Mouse (Mus musculus): Measurements from ENCODE around the gene Fgfr2.

Fgfr2 gene

GRCm38 (mm10) chr7:133047287-133047686, 75.9 kb downstream of the Fgfr2 start:
- in situ Hi-C loops (cut with MboI, MseI) = loop anchor here in 1 of 2 experiments (10.0 to 25.0 kb wide), 2 partner anchors 565 to 698 kb away; partner anchors contain the start of gene Tex36

GRCm38 (mm10) chr7:133044721-133045120, 78.4 kb downstream of the Fgfr2 start:
- in situ Hi-C loops (cut with MboI, MseI) = loop anchor here in 1 of 2 experiments (10.0 to 25.0 kb wide), 2 partner anchors 568 to 700 kb away; partner anchors contain the start of gene Tex36

- in situ Hi-C loops (cut with MboI, MseI) = loop anchor here in 1 of 2 experiments (10.0 to 25.0 kb wide), 2 partner anchors 571 to 703 kb away; partner anchors contain the start of gene Tex36
Observed at GRCm38 (mm10) chr7:133041784-133042183, 81.4 kb downstream of the Fgfr2 start.

- in situ Hi-C loops (cut with MboI, MseI) = loop anchor here in 1 of 2 experiments (10.0 to 25.0 kb wide), 2 partner anchors 571 to 704 kb away; partner anchors contain the start of gene Tex36
Observed at GRCm38 (mm10) chr7:133040688-133041345, 82.3 kb downstream of the Fgfr2 start.

- in situ Hi-C loops (cut with MboI, MseI) = loop anchor here (10.0 to 25.0 kb wide), 4 partner anchors 435 to 705 kb away; partner anchors contain the start of genes Edrf1 (in 1 of the 2) and Tex36 (in 1 of the 2)
Observed at GRCm38 (mm10) chr7:133039556-133040255, 83.4 kb downstream of the Fgfr2 start.

GRCm38 (mm10) chr7:133037618-133038017, 85.5 kb downstream of the Fgfr2 start:
- in situ Hi-C loops (cut with MboI, MseI) = loop anchor here (10.0 to 25.0 kb wide), 3 partner anchors 437 to 597 kb away; partner anchors contain the start of genes Edrf1 (in 1 of the 2) and Tex36 (in 1 of the 2)

- in situ Hi-C loops (cut with MboI, MseI) = loop anchor here (10.0 to 25.0 kb wide), 3 partner anchors 438 to 598 kb away; partner anchors contain the start of genes Edrf1 (in 1 of the 2) and Tex36 (in 1 of the 2)
Observed at GRCm38 (mm10) chr7:133037217-133037616, 85.9 kb downstream of the Fgfr2 start.

GRCm38 (mm10) chr7:133035901-133036300, 87.2 kb downstream of the Fgfr2 start:
- in situ Hi-C loops (cut with MboI, MseI) = loop anchor here (10.0 to 25.0 kb wide), 3 partner anchors 439 to 599 kb away; partner anchors contain the start of genes Edrf1 (in 1 of the 2) and Tex36 (in 1 of the 2)

- in situ Hi-C loops (cut with MboI, MseI) = loop anchor here (10.0 to 25.0 kb wide), 3 partner anchors 442 to 602 kb away; partner anchors contain the start of genes Edrf1 (in 1 of the 2) and Tex36 (in 1 of the 2)
Observed at GRCm38 (mm10) chr7:133032589-133033203, 90.5 kb downstream of the Fgfr2 start.

- in situ Hi-C loops (cut with MboI, MseI) = loop anchor here (10.0 to 25.0 kb wide), 3 partner anchors 445 to 605 kb away; partner anchors contain the start of genes Edrf1 (in 1 of the 2) and Tex36 (in 1 of the 2)
Observed at GRCm38 (mm10) chr7:133029496-133030047, 93.6 kb downstream of the Fgfr2 start.

GRCm38 (mm10) chr7:133029004-133029403, 94.1 kb downstream of the Fgfr2 start:
- in situ Hi-C loops (cut with MboI, MseI) = loop anchor here in 1 of 2 experiments (25.0 kb wide), 1 partner anchor 583 kb away; the partner anchor contains the start of gene Tex36

- in situ Hi-C loops (cut with MboI, MseI) = loop anchor here in 1 of 2 experiments (25.0 kb wide), 1 partner anchor 584 kb away; the partner anchor contains the start of gene Tex36
Observed at GRCm38 (mm10) chr7:133027930-133028329, 95.2 kb downstream of the Fgfr2 start.

- in situ Hi-C loops (cut with MboI, MseI) = loop anchor here in 1 of 2 experiments (25.0 kb wide), 1 partner anchor 588 kb away; the partner anchor contains the start of gene Tex36
Observed at GRCm38 (mm10) chr7:133024694-133025093, 98.5 kb downstream of the Fgfr2 start.

GRCm38 (mm10) chr7:133019481-133020020, 103.6 kb downstream of the Fgfr2 start:
- in situ Hi-C loops (cut with MboI, MseI) = no loop called here

GRCm38 (mm10) chr7:133018961-133019360, 104.2 kb downstream of the Fgfr2 start:
- in situ Hi-C loops (cut with MboI, MseI) = no loop called here

- in situ Hi-C loops (cut with MboI, MseI) = no loop called here
Observed at GRCm38 (mm10) chr7:133015416-133016070, 107.6 kb downstream of the Fgfr2 start.

- in situ Hi-C loops (cut with MboI, MseI) = no loop called here
Observed at GRCm38 (mm10) chr7:133014631-133015030, 108.5 kb downstream of the Fgfr2 start.

- in situ Hi-C loops (cut with MboI, MseI) = no loop called here
Observed at GRCm38 (mm10) chr7:133013923-133014322, 109.2 kb downstream of the Fgfr2 start.

GRCm38 (mm10) chr7:133012637-133013366, 110.3 kb downstream of the Fgfr2 start:
- in situ Hi-C loops (cut with MboI, MseI) = no loop called here

Data from T-helper 17 cell (primary cell).